ENCODE assay signal across 8 mouse cellular contexts in the genomic region with DNA sequence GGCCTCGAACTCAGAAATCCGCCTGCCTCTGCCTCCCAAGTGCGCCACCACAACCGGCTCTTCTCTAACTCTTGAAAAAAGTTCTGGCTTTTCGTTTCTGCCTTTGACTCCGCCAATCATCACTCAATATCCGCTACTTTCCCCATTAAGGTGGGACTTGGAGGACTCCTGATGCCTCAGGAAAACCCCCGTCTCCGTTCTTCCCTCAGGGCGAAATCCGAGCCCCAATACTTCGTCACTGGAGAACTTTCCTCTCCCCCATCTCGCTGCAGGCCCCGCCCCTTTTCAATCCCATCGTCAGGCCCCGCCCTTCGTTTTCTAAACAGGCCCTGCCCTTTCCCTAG. TPM values are rescaled to one million over a fixed set of nuclear protein-coding genes. Genes with fewer than 3 reads are reported as not detected.
DNase-seq lines count a peak whose midpoint lies in the region; ATAC-seq and TF ChIP-seq lines count a peak whose summit lies in the region.

No protein-coding gene starts in this region.

- no peaks in the 10 kb centered on the region; the same call in 1 of the 2 replicates for H3K27me3 ChIP-seq in heart, embryonic 13.5 days (replicated peaks)
- H3K27me3 ChIP-seq in E14TG2a.4 (ENCODE audit: insufficient read depth, low read length): no peaks in the 10 kb centered on the region
- H3K27me3 ChIP-seq in forebrain, embryonic 13.5 days: 0 out of 2 replicates have a peak, but pooled peaks cover 7% of the 10 kb centered on the region
- no peaks in the 10 kb centered on the region for H3K27me3 ChIP-seq in liver, embryonic 14.5 days (ENCODE audit: control insufficient read depth, insufficient read depth, low read length)

- TF ChIP-seq CTCF in E14TG2a.4 (conservative IDR thresholded peaks at IDR 0.05; ENCODE audit: low read length): no peak
- TF ChIP-seq CTCF in liver, embryonic 14.5 days (IDR thresholded peaks at IDR 0.05; ENCODE audit: low read depth): no peak

- peaks cover 14% of the 10 kb centered on the region for H3K36me3 ChIP-seq in heart, embryonic 13.5 days
- peaks cover 15% of the 10 kb centered on the region for H3K36me3 ChIP-seq in E14TG2a.4 (ENCODE audit: insufficient read depth, low read length)
- H3K36me3 ChIP-seq in forebrain, embryonic 13.5 days (ENCODE audit: poor library complexity, severe bottlenecking): peaks cover 15% of the 10 kb centered on the region
- H3K36me3 ChIP-seq in liver, embryonic 14.5 days (replicated peaks; ENCODE audit: control insufficient read depth, insufficient read depth, low read depth): no peaks in the 10 kb centered on the region

- 14% methylated on average over 17 of the region's 17 CpGs for whole genome bisulfite sequencing in heart, embryonic 13.5 days
- WGBS in forebrain, embryonic 13.5 days: 13% methylated on average over 17 of the region's 17 CpGs
- 8% methylated on average over 17 of the region's 17 CpGs for WGBS in liver, embryonic 14.5 days (ENCODE audit: insufficient replicate concordance)

- peak overlapping the region; percentile 84 for H3K4me3 ChIP-seq in heart, embryonic 13.5 days
- H3K4me3 ChIP-seq in E14TG2a.4 (replicated peaks; ENCODE audit: low read length): peak overlapping the region; percentile 72
- H3K4me3 ChIP-seq in forebrain, embryonic 13.5 days: peak overlapping the region; percentile 67
- H3K4me3 ChIP-seq in liver, embryonic 14.5 days (ENCODE audit: insufficient read depth in 1 of 2, low read depth in 2 of 2, low read length in 2 of 2): peak overlapping the region; percentile 58 to 84

- H3K9me3 ChIP-seq in heart, embryonic 13.5 days: no peaks in the 10 kb centered on the region
- no peaks in the 10 kb centered on the region for H3K9me3 ChIP-seq in E14TG2a.4 (ENCODE audit: low read length)
- no peaks in the 10 kb centered on the region for H3K9me3 ChIP-seq in forebrain, embryonic 13.5 days (replicated peaks)
- no peaks in the 10 kb centered on the region for H3K9me3 ChIP-seq in liver, embryonic 14.5 days (ENCODE audit: control insufficient read depth, low read length)

- H3K4me2 ChIP-seq in heart, embryonic 13.5 days: peak overlapping the region; percentile 93
- peak overlapping the region; percentile 92 for H3K4me2 ChIP-seq in forebrain, embryonic 13.5 days
- peak overlapping the region; percentile 100 for H3K4me2 ChIP-seq in liver, embryonic 14.5 days (ENCODE audit: low read depth)

- no peak for TF ChIP-seq EP300 in liver, embryonic 14.5 days (IDR thresholded peaks at IDR 0.05; ENCODE audit: low read depth)

- no peak for DNase-seq in heart, adult 9 months (ENCODE audit: low spot score in 2 of 2)
- no peak for DNase-seq in liver, embryonic 14.5 days (ENCODE audit: low read depth in 3 of 3, low spot score in 3 of 3)
- no peak for DNase-seq in urinary bladder, postnatal 25 days (ENCODE audit: low spot score)
- no peak for DNase-seq in cerebellum, adult 9-10 months
- DNase-seq in ovary, postnatal 36 days (ENCODE audit: low spot score): no peak

- H3K4me1 ChIP-seq in heart, embryonic 13.5 days: peaks cover 12% of the 10 kb centered on the region
- H3K4me1 ChIP-seq in E14TG2a.4 (replicated peaks; ENCODE audit: low read depth, low read length): peaks cover 57% of the 10 kb centered on the region
- H3K4me1 ChIP-seq in forebrain, embryonic 13.5 days: peaks cover 11% of the 10 kb centered on the region
- H3K4me1 ChIP-seq in liver, embryonic 14.5 days (replicated peaks; ENCODE audit: control insufficient read depth in 2 of 2, insufficient read depth in 2 of 2, low read length in 1 of 2): peaks cover 11 to 22% of the 10 kb centered on the region in 2 experiments

- H3K27ac ChIP-seq in heart, embryonic 13.5 days (replicated peaks): peak overlapping the region; percentile 93
- no peak overlapping the region for H3K27ac ChIP-seq in forebrain, embryonic 13.5 days
- H3K27ac ChIP-seq in liver, embryonic 14.5 days: no peak overlapping the region

- ATAC-seq in heart, embryonic 13.5 days (ENCODE audit: extremely low read depth, insufficient number of reproducible peaks, low FRiP score, low TSS enrichment): no peak
- ATAC-seq in forebrain, embryonic 13.5 days: peak; percentile 6; the same call in 1 of the 2 replicates
- no peak for ATAC-seq in liver, embryonic 14.5 days (ENCODE audit: insufficient read depth)

- peak overlapping the region; percentile 64 for H3K9ac ChIP-seq in heart, embryonic 13.5 days
- no peak overlapping the region for H3K9ac ChIP-seq in forebrain, embryonic 13.5 days
- no peak overlapping the region for H3K9ac ChIP-seq in liver, embryonic 14.5 days (replicated peaks)

RNA-seq across cellular contexts. Expression of a gene that starts 1.1 kb away (rescaled TPM):
- polyA plus RNA-seq in heart, embryonic 13.5 days (2015; fragmentation: Nextera tagmentation; extraction: Ambion mirVana): 5.6 and 6.2 TPM in 2 replicates
- polyA plus RNA-seq in forebrain, embryonic 13.5 days (2015; fragmentation: Nextera tagmentation; extraction: Ambion mirVana): 1.5 and 2.6 TPM in 2 replicates
- 1.0 and 1.1 TPM in 2 replicates for polyA plus RNA-seq in liver, embryonic 14.5 days (2012; rRNA removed)
- 0.89 and 1.2 TPM in 2 replicates for polyA plus RNA-seq in liver, embryonic 14.5 days (2014; fragmentation: Nextera tagmentation; extraction: Ambion mirVana)

RNA-seq across cellular contexts. Expression of a gene that starts 23.9 kb away (rescaled TPM):
- polyA plus RNA-seq in heart, embryonic 13.5 days (2015; fragmentation: Nextera tagmentation; extraction: Ambion mirVana): 30.8 and 31.8 TPM in 2 replicates
- polyA plus RNA-seq in forebrain, embryonic 13.5 days (2015; fragmentation: Nextera tagmentation; extraction: Ambion mirVana): 54.0 and 55.7 TPM in 2 replicates
- polyA plus RNA-seq in liver, embryonic 14.5 days (2012; rRNA removed): 21.3 and 23.3 TPM in 2 replicates
- polyA plus RNA-seq in liver, embryonic 14.5 days (2014; fragmentation: Nextera tagmentation; extraction: Ambion mirVana): 7.5 and 8.6 TPM in 2 replicates

RNA-seq across cellular contexts. Expression of a gene that starts 36.7 kb away (rescaled TPM):
- polyA plus RNA-seq in heart, embryonic 13.5 days (2015; fragmentation: Nextera tagmentation; extraction: Ambion mirVana): 74.5 and 74.6 TPM in 2 replicates
- 64.2 and 71.3 TPM in 2 replicates for polyA plus RNA-seq in forebrain, embryonic 13.5 days (2015; fragmentation: Nextera tagmentation; extraction: Ambion mirVana)
- 20.6 and 20.9 TPM in 2 replicates for polyA plus RNA-seq in liver, embryonic 14.5 days (2012; rRNA removed)
- polyA plus RNA-seq in liver, embryonic 14.5 days (2014; fragmentation: Nextera tagmentation; extraction: Ambion mirVana): 44.4 and 50.4 TPM in 2 replicates

RNA-seq across cellular contexts. Expression of a gene that starts 49.6 kb away (rescaled TPM):
- 3.6 and 22.3 TPM in 2 replicates for polyA plus RNA-seq in heart, embryonic 13.5 days (2015; fragmentation: Nextera tagmentation; extraction: Ambion mirVana)
- 0.50 TPM in 1 of 2 replicates, not detected in the other for polyA plus RNA-seq in forebrain, embryonic 13.5 days (2015; fragmentation: Nextera tagmentation; extraction: Ambion mirVana)
- polyA plus RNA-seq in liver, embryonic 14.5 days (2012; rRNA removed): 494 and 507 TPM in 2 replicates
- polyA plus RNA-seq in liver, embryonic 14.5 days (2014; fragmentation: Nextera tagmentation; extraction: Ambion mirVana): 990 and 1,023 TPM in 2 replicates

RNA-seq across cellular contexts. Expression of a gene that starts 50.8 kb away (rescaled TPM):
- 114 and 134 TPM in 2 replicates for polyA plus RNA-seq in heart, embryonic 13.5 days (2015; fragmentation: Nextera tagmentation; extraction: Ambion mirVana)
- 130 TPM in 2 replicates for polyA plus RNA-seq in forebrain, embryonic 13.5 days (2015; fragmentation: Nextera tagmentation; extraction: Ambion mirVana)
- polyA plus RNA-seq in liver, embryonic 14.5 days (2012; rRNA removed): 34.8 and 39.6 TPM in 2 replicates
- 83.1 and 91.6 TPM in 2 replicates for polyA plus RNA-seq in liver, embryonic 14.5 days (2014; fragmentation: Nextera tagmentation; extraction: Ambion mirVana)
